Mouse (Mus musculus) 416B (cell line): ENCODE data around the gene Wnt9b.

Experiments
- DNase-seq: peaks from one replicate; pipeline ENCODE4 v3.0.0; 2011; ENCODE audit warnings: low read depth

Gene Wnt9b

DNA sequence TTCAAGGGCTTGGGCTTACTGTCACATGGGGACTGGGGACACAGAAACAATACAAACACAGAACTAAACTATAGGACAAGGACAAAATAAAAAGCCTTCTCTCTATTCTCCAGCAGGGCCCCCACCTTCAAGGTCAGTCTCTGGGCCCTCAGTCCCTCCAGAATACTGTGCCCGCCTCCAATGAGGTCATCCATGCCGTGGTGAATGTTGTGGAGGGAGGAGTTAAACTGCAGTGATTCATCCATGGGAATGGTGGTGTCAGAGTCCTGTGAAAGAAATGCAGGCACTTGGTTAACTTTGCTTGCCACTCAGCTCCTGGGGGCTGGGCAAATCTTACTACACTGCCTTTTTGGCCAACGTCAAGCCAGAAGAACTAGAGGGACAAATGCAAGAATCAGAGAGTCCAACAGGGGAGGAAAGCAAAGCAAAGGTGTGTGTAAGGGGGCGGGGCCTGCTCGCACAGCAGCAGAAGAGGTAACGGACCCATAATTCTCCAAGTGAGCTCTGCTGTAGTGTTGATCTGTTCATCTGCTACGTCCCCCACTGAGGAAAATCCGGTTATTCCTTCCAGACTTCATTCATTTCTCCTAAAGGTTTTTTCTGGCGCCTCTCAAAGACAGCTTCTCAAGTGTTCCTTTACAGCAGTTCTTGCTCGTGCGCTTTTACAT, 65.8 kb downstream of the Wnt9b start:
- peak; percentile 52 for DNase-seq
